Mouse (Mus musculus) stomach, adult 2 months (tissue): ENCODE results near the gene Peli1. TPM values are rescaled to one million over a fixed set of nuclear protein-coding genes. Genes with fewer than 3 reads are reported as not detected.

Source experiments
- polyA plus RNA-seq: library from polyadenylated mRNA; depleted of rRNA; stranded (reverse); fragments of >200 nt; gene quantifications from 2 replicates; pipeline ENCODE4 v1.2.3, GENCODE M21; 2012; rRNA removed

Peli1 gene
- polyA plus RNA-seq = 9.4 and 22.6 TPM in 2 replicates

GRCm38 (mm10) chr11:21091067-21091427 lies at the start of gene Peli1:
TSS of gene Peli1 (plus strand) at chr11:21091291.

Other genes starting within 250 kb of the Peli1 start
- gene Vps54, start 148.0 kb downstream of the Peli1 start, polyA plus RNA-seq = 1.8 and 2.7 TPM in 2 replicates